Mouse (Mus musculus) hindbrain, embryonic 11.5 days (tissue): ENCODE measurements around the gene Zfp365. TPM values are rescaled to one million over a fixed set of nuclear protein-coding genes. Genes with fewer than 3 reads are reported as not detected.

Experiments used
- ATAC-seq: fragments of 200-750 bp; cut with Nextera tagmentation; 2 replicates; pipeline ENCODE4 v1.8.0; 2017; ENCODE audit warnings: mild to moderate bottlenecking, moderate TSS enrichment, moderate library complexity; ENCODE audit not compliant: low FRiP score
- DNase-seq: peaks from one replicate; pipeline ENCODE4 v3.0.0-alpha.2; 2015; ENCODE audit warnings: low spot score
- H3K27ac ChIP-seq: fragments of 300-500 bp; sonication (generic); 2 replicates; pipeline ENCODE4 v1.5.1; 2014; ENCODE audit warnings: mild to moderate bottlenecking, low read depth, low read length
- H3K27me3 ChIP-seq: fragments of 300-500 bp; sonication (generic); 2 replicates; pipeline ENCODE4 v1.6.1; 2014; ENCODE audit warnings: mild to moderate bottlenecking, low read length, moderate library complexity, mixed read lengths; ENCODE audit not compliant: control insufficient read depth, insufficient read depth
- H3K36me3 ChIP-seq: fragments of 300-500 bp; sonication (generic); 2 replicates; pipeline ENCODE4 v1.6.1; 2014; ENCODE audit warnings: mild to moderate bottlenecking, low read length, moderate library complexity, mixed read lengths; ENCODE audit not compliant: control insufficient read depth, insufficient read depth
- H3K4me1 ChIP-seq: fragments of 300-500 bp; sonication (generic); replicated peaks from 2 replicates; pipeline ENCODE4 v1.6.1; 2014; ENCODE audit warnings: low read length, mixed read lengths; ENCODE audit not compliant: control insufficient read depth, insufficient read depth
- H3K4me2 ChIP-seq: fragments of 300-500 bp; sonication (generic); replicated peaks from 2 replicates; pipeline ENCODE4 v1.6.1; 2014; ENCODE audit warnings: mild to moderate bottlenecking, low read depth, low read length
- H3K4me3 ChIP-seq: fragments of 300-500 bp; sonication (generic); 2 replicates; pipeline ENCODE4 v1.5.1; 2014; ENCODE audit warnings: low read depth, low read length
- H3K9ac ChIP-seq: fragments of 300-500 bp; sonication (generic); 2 replicates; pipeline ENCODE4 v1.6.1; 2014; ENCODE audit warnings: low read depth, low read length
- H3K9me3 ChIP-seq: fragments of 300-500 bp; sonication (generic); 2 replicates; pipeline ENCODE4 v1.6.1; 2016; ENCODE audit warnings: low read length; ENCODE audit not compliant: control insufficient read depth
- WGBS: fragments of 180-500 bp; shearing (Covaris S2); extraction: QIAGEN DNeasy Blood & Tissue Kit; methylation state at CpG from one replicate; pipeline ENCODE4 v1.1.7; 2014; 5-methylcytosine and 5-hydroxymethylcytosine counted together
- polyA plus RNA-seq: library from polyadenylated mRNA; unstranded; fragments of >200 nt; fragmentation: Nextera tagmentation; extraction: Ambion mirVana; gene quantifications from 2 replicates; pipeline ENCODE4 v1.2.1, GENCODE M21; 2014

Zfp365 gene
- polyA plus RNA-seq, 1 experiment from 2014 or later: 2.2 TPM

DNA sequence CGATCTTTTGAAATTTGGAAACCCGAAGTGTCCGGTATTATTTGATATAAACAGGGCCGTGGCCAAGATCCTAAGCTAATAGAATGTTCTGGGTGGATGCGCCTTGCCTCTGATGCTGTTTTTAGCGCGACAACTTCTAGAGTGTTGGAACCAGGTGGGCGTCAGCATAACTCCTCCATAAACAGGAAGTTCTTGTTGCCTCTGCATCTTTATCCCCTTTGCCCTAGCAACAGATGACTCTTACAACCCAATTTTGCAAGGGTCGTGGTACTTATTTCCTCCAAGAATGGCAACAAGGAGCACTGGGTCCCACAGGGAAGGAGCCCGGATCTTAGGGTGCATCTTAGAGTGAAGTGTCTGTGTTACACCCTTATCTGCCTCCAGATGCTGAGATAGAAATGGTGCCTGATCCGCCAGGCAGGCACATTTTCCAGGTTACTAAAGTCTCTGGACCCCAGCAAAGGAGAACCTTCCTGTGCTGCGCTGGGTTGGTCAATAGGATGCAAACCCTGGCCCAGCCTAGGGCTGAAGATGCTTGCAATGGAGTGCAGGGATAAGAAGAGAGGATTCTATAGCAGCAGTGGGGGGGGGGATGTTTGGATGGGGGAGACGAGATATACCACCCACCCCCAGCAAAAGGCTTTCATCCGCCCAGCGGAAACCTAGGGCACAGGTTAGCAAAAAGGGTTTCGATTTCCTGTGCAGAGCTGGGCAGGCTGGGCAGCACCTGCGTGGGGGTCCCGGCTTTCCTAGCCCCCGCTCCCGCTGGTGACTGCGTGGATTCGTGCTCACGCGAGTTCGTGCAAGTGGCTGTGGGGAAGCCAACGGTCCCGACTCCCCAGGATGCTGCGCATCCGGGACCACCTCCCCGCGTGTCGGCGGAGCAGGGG lies 770 bp downstream of the Zfp365 start:
- Histone ChIP-seq H3K4me3 (peak overlapping the region; percentile 71), H3K9ac (peak overlapping the region; percentile 64), H3K27me3 (no peaks in the 10 kb centered on the region), H3K36me3 (no peaks in the 10 kb centered on the region), H3K4me1 (no peaks in the 10 kb centered on the region), H3K27ac (no peak overlapping the region), H3K9me3 (no peaks in the 10 kb centered on the region), H3K4me2 (peak overlapping the region; percentile 97)
- peak; percentile 61 for ATAC-seq
- WGBS: 22% methylated on average over 33 of the region's 33 CpGs
- DNase-seq: peak; percentile 27

DNA sequence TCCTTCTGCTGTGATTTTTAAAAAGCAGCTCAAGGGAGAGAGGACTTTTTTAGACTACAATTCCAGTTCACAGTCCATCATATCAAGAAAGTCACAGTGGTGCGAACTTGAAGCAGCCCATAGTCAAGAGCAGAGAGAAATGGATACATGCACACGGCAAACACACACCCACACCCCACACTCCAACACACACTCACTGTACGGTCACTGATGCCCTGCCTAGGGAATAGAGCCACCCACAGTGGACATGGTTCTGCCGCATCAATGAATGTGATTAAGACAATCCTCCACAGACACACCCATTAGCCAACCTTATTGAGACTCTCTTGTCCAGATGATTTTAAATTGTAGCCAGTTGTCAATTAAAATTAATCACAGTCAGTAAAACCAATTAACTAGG lies 4.5 kb downstream of the Zfp365 start:
- Histone ChIP-seq H3K4me1 (no peaks in the 10 kb centered on the region), H3K9me3 (no peaks in the 10 kb centered on the region), H3K27me3 (no peaks in the 10 kb centered on the region), H3K9ac (no peak overlapping the region), H3K4me3 (no peak overlapping the region), H3K36me3 (no peaks in the 10 kb centered on the region), H3K4me2 (no peak overlapping the region), H3K27ac (no peak overlapping the region)
- WGBS: 98% methylated on average over 4 of the region's 4 CpGs
- ATAC-seq: no peak
- no peak for DNase-seq

DNA sequence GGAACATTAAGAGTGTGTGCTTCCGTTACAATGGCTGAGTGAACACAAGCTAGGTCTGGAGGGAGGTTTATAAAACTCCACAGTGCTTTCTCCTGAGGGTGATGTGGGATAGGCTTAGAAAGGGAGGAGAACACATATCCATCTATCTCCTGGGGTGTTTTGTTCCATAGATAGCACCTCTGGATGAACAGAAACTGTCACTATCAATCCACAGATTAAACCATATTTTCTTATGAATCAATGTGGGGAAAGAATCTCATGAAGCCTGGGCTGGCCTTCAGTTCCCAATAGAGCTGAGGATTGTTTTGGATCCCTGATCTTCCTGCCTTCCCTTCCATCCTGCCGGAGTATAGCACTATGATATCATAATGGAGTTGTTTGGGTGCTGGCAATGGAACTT lies 5.5 kb downstream of the Zfp365 start:
- 90% methylated on average over 2 of the region's 2 CpGs for WGBS
- Histone ChIP-seq H3K4me1 (no peaks in the 10 kb centered on the region), H3K4me2 (no peak overlapping the region), H3K9me3 (no peaks in the 10 kb centered on the region), H3K4me3 (no peak overlapping the region), H3K27me3 (no peaks in the 10 kb centered on the region), H3K36me3 (no peaks in the 10 kb centered on the region), H3K27ac (no peak overlapping the region), H3K9ac (no peak overlapping the region)
- ATAC-seq: no peak
- DNase-seq: no peak

- WGBS: 84% methylated on average over 4 of the region's 4 CpGs
- Histone ChIP-seq H3K4me1 (no peaks in the 10 kb centered on the region), H3K27me3 (no peaks in the 10 kb centered on the region), H3K4me3 (no peak overlapping the region), H3K27ac (no peak overlapping the region), H3K4me2 (no peak overlapping the region), H3K9me3 (no peaks in the 10 kb centered on the region), H3K9ac (no peak overlapping the region), H3K36me3 (no peaks in the 10 kb centered on the region)
- no peak for ATAC-seq
- DNase-seq: no peak
Measured at GRCm38 (mm10) chr10:67906063-67906462, 6.4 kb downstream of the Zfp365 start.

DNA sequence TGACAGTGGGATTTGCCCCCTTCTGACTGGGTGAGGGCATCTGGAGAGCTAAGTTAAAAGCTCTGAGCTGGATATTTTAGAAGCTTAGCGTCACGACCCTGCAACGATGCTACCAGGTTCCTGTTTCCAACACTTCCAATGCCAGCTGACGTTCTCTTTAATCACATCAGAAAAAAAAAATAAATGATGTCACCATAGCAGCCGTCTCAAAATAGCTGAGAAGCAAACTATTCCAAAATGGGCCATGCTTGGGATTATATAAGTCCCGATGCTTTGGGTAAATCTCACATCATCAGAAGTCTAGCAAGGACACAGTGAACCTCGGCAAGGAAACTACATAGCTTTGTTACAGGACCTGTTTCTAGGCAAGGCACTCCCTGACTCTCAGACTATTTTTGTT lies 9.1 kb downstream of the Zfp365 start:
- DNase-seq (no peak), ATAC-seq (no peak)
- H3K4me2 ChIP-seq: no peak overlapping the region
- 87% methylated on average over 7 of the region's 7 CpGs for WGBS
- H3K9me3 ChIP-seq: no peaks in the 10 kb centered on the region
- no peak overlapping the region for H3K9ac ChIP-seq
- no peak overlapping the region for H3K4me3 ChIP-seq
- no peaks in the 10 kb centered on the region for H3K27me3 ChIP-seq
- H3K36me3 ChIP-seq: no peaks in the 10 kb centered on the region
- H3K27ac ChIP-seq: no peak overlapping the region
- H3K4me1 ChIP-seq: no peaks in the 10 kb centered on the region

DNA sequence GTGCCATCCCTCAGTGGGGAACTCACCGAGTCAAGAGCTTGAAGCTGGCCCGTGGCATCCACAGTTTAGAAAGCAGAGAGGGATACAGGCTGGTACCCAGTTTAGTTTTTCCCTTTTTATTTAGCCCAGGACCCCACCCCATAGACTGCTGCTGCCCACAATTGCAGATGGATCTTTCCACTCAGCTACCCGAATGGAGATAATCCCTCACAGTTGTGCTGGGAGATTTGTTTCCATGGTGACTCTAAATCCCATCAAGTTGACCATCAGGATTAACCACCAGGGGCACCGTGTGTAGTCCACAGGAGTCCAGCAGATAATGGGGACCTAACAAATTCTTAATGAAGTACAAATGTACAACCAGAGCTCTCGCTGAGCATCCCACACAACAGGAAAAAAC lies 11.3 kb downstream of the Zfp365 start:
- no peaks in the 10 kb centered on the region for H3K9me3 ChIP-seq
- H3K27me3 ChIP-seq: no peaks in the 10 kb centered on the region

DNA sequence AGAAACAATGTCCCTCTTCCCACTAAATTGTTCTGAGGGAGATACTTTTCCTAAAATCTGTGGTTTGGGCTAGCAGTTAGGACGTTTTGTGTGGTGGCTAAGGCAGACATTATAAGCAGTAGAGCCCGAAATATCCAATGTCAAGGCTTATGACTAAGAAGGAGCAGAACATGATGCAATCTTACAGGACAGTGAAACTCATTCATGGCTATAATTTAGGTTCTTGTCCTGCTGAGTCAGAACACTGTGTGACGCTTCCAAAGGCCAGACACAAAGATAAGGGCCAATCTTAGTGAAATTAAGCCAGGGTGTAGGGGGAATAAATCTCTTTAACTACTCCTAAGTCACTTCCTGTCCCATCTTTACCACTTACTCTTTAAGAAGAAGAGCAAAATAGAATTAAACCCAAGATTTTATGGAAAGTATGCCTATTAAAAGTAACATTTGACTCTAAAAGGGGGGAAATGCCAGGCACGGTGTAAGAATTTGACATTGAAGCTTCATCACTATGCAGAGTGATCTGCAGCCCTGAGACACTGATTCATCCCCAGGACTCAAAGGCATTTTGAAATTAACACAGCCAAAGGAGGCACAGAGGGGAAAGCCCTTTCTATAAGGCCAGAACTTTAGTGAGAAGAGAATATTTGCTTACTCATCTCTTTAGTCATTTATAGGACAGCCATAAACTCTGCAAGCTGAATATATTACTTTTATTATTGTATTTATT lies 13.3 kb downstream of the Zfp365 start:
- Histone ChIP-seq H3K27ac (no peak overlapping the region), H3K4me1 (no peaks in the 10 kb centered on the region), H3K9ac (no peak overlapping the region), H3K4me2 (no peak overlapping the region), H3K4me3 (no peak overlapping the region), H3K27me3 (no peaks in the 10 kb centered on the region), H3K9me3 (no peaks in the 10 kb centered on the region), H3K36me3 (no peaks in the 10 kb centered on the region)
- no peak for DNase-seq
- no peak for ATAC-seq
- WGBS: 89% methylated on average over 4 of the region's 4 CpGs

More for the DNA sequence above, 11.3 kb downstream of the Zfp365 start:
- WGBS: 36% methylated on average over 5 of the region's 5 CpGs
- DNase-seq (no peak), ATAC-seq (no peak)
- no peak overlapping the region for H3K4me3 ChIP-seq
- no peaks in the 10 kb centered on the region for H3K36me3 ChIP-seq
- H3K27ac ChIP-seq: no peak overlapping the region
- H3K9ac ChIP-seq: no peak overlapping the region
- H3K4me2 ChIP-seq: no peak overlapping the region
- no peaks in the 10 kb centered on the region for H3K4me1 ChIP-seq

- Histone ChIP-seq H3K36me3 (no peaks in the 10 kb centered on the region), H3K9ac (no peak overlapping the region), H3K4me1 (no peaks in the 10 kb centered on the region), H3K27me3 (no peaks in the 10 kb centered on the region), H3K27ac (no peak overlapping the region), H3K4me2 (no peak overlapping the region), H3K4me3 (no peak overlapping the region), H3K9me3 (no peaks in the 10 kb centered on the region)
- ATAC-seq: no peak
- 92% methylated on average over 9 of the region's 9 CpGs for WGBS
- DNase-seq: no peak
Measured at GRCm38 (mm10) chr10:67898355-67898935, 14.0 kb downstream of the Zfp365 start.
